Mouse (Mus musculus) brain, embryonic 14.5 days (tissue): ENCODE measurements at regions not wholly inside any gene's neighbourhood (a gene's known extent, or its start where the extent isn't known, plus 50 kb on each side); places are given as distances from the start of the nearest gene placed in this dataset.

Experiments
- DNase-seq: peaks from one replicate; pipeline ENCODE4 v3.0.0-alpha.2; 2011; ENCODE audit warnings: low read depth
- CTCF ChIP-seq: fragments of 200-500 bp; IDR thresholded peaks from 2 replicates; pipeline ENCODE4 v1.5.1; 2012; ENCODE audit warnings: inconsistent platforms, mild to moderate bottlenecking, moderate library complexity, borderline replicate concordance; ENCODE audit not compliant: insufficient read depth, insufficient read length; ENCODE audit errors: extremely low read depth
- POLR2A ChIP-seq: fragments of 200-500 bp; IDR thresholded peaks from 2 replicates; pipeline ENCODE4 v1.6.1; 2012; ENCODE audit warnings: mild to moderate bottlenecking, inconsistent platforms, borderline replicate concordance; ENCODE audit not compliant: poor library complexity, insufficient read depth, insufficient read length, severe bottlenecking; ENCODE audit errors: extremely low read depth

DNA sequence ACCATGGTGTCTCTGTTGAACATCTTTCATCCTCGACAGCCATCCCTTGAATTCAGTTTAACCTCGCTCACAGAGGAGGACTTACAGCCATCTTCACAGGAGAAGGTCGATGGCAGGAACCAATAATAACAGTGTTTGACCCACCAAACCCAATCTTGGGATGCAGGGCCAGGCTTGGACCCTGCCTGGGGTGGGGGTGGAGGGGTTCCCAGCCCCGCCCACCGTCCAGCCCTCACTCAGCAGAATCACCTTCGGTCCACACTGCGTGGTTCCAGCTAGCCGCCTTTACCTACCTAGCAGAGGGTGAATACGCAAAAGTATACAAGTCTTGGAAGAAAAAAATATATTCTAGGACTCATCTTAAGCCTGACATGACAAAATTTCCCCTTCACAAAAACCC lies 400.5 kb upstream of the Atp11b start:
- no peak for DNase-seq
- no peak for TF ChIP-seq POLR2A
- TF ChIP-seq CTCF = no peak

DNA sequence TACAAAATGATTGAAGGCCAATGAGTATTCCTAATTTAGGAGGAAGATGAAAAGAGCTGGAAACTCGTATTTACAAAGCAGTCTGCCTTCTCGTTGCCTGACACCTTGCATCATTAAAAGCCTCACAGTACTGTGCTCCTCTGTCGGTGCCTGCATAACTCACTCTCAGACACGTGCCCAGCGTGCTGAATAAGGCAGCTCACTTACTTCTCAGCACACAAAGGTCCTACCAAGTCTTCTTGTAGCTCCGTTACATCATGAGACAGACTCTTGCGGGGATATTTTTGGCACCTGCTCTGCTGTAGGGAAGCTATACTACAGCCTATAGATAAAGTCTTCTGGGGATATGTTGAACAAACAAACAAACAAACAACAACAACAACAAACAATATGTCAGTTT lies 400.0 kb upstream of the Atp11b start:
- peak; percentile 92 for DNase-seq
- no peak for TF ChIP-seq POLR2A
- no peak for TF ChIP-seq CTCF

DNA sequence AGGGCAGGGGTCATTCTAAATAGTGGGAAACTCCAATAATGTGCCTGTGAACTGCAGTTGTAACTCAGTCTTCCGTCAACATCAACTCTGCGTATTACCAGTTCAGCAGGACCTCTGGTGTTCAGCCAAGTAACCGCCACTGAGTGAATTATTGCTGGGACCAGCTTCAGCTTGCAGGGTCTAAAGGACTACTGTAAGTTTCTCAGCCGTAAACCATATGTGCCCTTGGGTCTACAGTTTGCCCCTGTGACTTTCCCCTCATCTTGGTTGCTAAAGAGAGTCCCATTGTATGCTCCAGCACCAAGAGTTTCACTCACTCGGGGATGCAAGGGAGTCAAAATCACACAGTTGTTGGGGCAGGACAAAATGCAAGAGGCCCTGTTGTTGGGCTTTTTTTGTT lies 399.6 kb upstream of the Atp11b start:
- DNase-seq = peak; percentile 87
- TF ChIP-seq CTCF = no peak
- no peak for TF ChIP-seq POLR2A

DNA sequence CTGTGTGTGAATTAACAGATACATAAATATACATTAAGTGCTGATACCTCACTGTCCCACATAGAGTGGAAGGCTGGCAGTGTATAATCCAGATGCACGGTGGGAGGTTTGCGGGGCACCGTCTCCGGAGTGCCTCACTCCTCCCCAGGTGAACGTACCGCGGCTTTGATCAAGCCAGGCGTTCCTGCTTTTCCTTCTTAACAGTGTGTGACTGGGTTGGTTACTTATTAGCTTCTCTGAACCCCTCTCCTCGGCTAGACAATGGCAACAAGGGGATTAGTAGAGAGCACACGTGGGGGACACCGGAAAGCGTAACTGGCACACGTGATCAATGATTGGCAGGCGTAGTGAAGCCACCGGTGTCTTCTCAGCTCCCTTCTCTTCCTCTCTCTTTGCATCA lies 396.8 kb upstream of the Atp11b start:
- TF ChIP-seq POLR2A (no peak), CTCF (no peak)
- DNase-seq = peak; percentile 46

DNA sequence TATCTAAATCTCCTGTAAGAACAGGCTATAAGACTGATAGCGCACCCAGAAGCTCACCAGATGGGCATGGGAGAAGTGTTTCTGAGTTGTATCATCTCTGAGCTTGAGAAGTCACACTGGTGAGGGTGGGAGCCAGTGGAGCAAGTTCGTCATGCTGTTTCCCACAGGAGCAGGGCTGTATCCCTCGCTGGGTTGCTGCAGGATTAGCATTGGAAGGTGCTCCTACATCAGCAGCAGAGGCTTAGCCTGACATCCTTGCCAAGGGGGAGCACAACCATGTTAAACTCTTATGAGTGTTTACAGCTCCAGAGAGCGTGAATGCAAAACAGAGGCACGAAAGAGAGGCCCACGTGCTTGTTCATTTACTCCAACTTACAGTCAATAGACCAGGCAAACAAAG lies 395.4 kb upstream of the Atp11b start:
- peak; percentile 61 for DNase-seq
- TF ChIP-seq CTCF (no peak), POLR2A (no peak)

DNA sequence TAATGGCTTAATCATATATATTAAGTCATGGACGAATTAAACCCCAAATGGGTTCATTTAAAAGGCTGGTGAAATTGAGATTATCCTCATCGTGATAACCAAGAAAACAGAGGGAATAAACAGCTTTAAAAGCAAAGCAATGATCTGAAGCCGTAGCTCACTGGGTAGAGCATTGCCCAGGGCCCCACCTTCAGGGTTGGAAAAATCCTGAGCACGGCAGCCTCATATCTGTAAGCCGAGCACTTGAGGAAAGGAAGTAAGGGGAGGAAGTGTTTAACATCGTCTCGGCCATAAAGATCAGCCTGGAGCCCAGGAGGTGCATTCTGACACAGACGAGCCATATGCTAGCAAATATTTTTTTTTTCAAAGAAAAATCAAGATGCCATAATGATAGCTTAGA lies 394.6 kb upstream of the Atp11b start:
- TF ChIP-seq CTCF (no peak), POLR2A (no peak)
- DNase-seq = no peak

DNA sequence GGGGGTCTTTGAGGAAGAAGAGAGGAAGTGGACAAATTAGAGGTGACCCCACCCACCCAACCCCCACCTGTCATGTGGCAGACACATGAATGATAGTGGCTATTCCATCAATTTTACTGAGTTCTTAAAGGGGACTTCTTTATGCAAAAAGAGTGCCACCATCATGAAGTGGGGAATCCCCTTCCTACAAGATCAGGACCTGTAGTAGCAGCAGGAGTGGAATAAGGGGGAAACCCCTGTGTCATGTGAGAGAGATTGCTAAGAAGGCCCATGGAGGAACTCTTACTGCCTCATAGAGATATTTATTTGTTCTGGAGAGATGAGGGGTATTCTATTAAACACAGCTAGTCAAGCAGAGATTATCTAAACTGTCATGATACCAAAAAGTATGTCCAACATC lies 393.4 kb upstream of the Atp11b start:
- no peak for TF ChIP-seq POLR2A

DNA sequence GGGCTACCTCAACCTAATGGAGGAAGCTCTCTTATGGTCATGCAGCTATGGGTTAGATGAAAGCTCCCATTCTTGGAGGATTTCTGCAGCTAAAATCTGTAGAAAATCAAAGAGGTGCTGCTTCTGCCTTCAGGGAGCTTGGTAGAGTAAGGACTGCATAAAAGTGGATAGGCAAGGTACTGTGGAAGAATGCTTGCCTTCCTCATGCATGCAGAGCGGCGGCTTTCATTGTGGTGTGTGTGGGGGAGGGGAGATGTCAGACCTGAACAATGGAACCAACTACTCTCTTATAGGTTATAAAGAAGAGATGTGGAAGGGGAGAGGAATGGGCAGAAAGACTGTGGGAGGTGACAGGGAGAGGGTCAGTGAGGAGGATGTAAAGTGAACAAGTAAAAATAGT lies 392.8 kb upstream of the Atp11b start:
- DNase-seq = no peak
- TF ChIP-seq CTCF (no peak), POLR2A (no peak)

More for the DNA sequence above, 393.4 kb upstream of the Atp11b start:
- DNase-seq = no peak

DNA sequence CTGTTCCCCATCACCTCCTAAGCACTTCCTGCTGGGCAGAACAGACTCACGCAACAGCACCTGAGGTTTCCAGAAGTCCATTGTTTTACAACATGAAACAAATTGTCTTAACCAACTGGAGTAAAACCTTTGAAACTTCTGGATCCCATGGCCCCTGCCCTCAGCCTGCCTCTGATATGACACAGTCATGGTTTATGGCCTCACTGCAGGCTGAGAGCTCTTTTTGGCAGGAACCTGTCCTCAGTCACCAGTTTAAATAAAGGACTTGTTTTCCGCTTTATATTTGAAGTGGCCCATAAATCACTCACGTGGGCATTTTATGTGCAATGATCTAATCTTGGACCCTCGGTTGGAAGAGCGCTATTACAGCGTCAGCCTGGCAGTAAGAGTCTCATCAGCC lies 388.5 kb upstream of the Atp11b start:
- no peak for DNase-seq
- no peak for TF ChIP-seq POLR2A
- TF ChIP-seq CTCF = no peak

DNA sequence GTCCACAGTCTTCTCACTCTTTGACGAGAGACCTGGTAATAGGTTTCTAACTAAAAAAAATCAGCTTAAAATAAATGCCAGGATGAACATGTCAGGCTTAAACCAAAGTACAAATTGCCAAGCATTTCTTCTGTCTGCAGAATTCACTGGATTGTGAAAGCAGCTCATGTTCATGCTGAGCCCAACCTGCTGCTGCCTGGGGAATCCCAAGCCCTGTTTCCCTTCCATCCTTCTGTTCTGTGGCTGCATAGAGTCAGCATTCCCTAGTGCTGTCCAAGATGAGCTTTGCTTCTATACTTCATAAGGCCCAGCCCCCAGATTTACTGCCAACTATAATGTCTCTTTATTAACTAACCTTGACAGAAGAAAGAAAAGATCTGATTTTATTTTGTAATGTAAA lies 381.6 kb upstream of the Atp11b start:
- TF ChIP-seq CTCF (no peak), POLR2A (no peak)
- no peak for DNase-seq

DNA sequence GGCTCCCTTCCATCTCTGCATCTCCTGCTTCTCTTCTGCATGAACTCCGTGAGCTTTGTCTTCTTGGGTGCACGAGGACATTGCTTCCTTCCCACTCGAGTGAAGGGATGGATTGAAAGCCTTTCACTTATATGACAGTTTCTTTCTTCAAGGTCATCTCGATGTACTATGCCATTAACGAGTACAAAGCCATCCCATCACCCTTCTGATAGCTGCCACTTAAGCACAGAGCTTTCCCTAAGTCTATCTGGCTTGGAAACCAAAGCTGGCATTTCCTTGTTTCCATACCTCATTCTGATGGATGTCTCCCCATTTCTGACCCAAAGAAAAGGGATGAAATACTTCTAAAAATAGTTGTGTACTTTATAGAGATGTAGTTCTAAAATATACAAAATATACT lies 366.5 kb upstream of the Atp11b start:
- TF ChIP-seq POLR2A (no peak), CTCF (no peak)
- no peak for DNase-seq

DNA sequence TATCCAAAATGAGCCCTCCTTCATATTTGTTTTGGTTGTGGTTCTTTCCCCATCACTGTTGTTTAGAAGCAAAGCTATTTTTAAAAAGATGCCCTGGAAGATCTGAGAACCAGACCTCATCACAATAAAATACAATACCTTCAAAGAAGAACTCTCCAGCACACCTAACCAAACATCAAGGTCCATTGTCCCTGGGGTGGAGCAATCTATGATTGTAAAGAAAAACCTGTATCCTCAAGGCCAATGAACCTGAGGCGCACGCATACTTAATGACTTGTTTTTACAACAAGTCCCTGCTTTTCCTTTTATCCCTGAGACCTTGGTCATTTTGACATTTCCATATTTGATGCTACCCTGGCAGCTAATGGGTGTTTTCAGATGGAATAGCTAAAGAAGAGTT lies 361.2 kb upstream of the Atp11b start:
- no peak for DNase-seq
- TF ChIP-seq CTCF = no peak
- no peak for TF ChIP-seq POLR2A

DNA sequence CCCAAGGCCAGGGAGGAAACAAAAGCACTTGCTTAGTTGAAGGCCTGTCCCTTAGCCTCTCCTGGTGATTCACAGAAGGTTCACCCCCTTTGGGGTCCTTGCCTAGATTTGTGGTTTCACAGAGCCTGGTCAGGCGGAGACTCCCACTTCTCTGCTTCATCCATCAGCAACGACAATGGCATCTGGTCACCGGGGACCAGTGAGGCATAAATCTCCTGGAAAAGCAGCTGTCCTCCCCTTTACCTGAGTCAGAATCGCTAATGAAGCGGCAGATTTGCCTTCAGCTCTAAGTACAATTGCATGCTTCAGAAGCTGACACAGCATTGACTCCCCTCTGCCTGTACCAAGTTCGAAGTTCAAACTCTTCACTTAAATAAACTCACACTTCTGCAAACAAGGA lies 353.7 kb upstream of the Atp11b start:
- no peak for DNase-seq

DNA sequence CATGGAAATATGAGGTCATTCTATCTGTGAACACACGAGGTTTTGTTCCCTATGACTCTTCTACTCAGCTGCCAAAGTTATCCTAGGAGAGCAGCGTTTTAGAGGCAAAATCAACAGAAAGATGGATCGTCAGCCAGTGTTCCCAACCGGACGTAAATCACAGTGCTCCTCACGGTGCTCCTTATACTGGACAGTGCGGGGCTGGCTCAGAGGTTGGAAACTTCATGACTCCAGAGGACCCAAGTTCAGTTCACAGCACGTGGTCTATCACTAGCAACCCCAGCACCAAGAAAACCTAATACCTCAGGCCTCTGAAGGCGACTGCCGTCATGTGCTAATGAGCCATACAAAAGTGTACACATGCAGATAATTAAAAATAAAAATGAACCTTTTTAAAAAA lies 351.2 kb upstream of the Atp11b start:
- TF ChIP-seq POLR2A = no peak
- no peak for TF ChIP-seq CTCF
- DNase-seq = no peak

More for the DNA sequence above, 353.7 kb upstream of the Atp11b start:
- TF ChIP-seq CTCF (no peak), POLR2A (no peak)

DNA sequence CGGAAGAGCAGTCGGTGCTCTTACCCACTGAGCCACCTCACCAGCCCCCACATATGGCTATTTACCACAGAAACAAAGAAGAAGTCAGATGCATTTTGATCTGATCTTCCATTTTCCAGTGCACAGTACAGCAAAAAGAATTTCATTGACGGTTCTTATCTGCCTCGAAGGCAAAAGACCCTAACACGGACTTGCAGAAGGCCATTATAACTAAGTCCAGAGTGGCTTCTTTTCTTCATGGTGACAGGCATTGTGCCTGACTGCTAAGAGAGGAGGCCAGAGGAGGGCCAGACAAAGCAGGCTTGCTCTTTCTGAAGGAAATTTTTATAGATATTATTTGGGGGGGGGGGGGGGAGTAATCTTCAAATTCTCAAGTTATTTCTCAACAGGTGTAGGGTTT lies 350.0 kb upstream of the Atp11b start:
- no peak for TF ChIP-seq CTCF
- no peak for TF ChIP-seq POLR2A
- peak; percentile 59 for DNase-seq
